ENCODE assay signal across 11 mouse cellular contexts in genomic region chr1:184262975-184263374, GRCm38 (mm10).
DNase-seq lines count a peak whose midpoint lies in the region; ATAC-seq and TF ChIP-seq lines count a peak whose summit lies in the region.
"Had no signal": no experiment of that assay in that cellular context is flagged by ENCODE, and none has a peak within 500 bp of the region (broad histone marks: within the 10 kb centered on the region; RNA-seq: fewer than 3 reads in every experiment).

No protein-coding gene starts in this region.

- H3K4me3 ChIP-seq in heart, embryonic 12.5 days, result no peak overlapping the region
- no peak overlapping the region for H3K4me3 ChIP-seq in spleen, adult 2 months (ENCODE audit: extremely low read depth, insufficient read depth, insufficient read length)
- H3K4me3 ChIP-seq in liver, postnatal 0 days (ENCODE audit: low read depth, low read length), result no peak overlapping the region
- no peak overlapping the region for H3K4me3 ChIP-seq in forebrain, embryonic 15.5 days
- H3K4me3 ChIP-seq: erythroblast, embryonic 14.5 days; liver, embryonic 13.5 days; neural tube, embryonic 13.5 days had no signal

- DNase-seq in heart, adult 11 months, result peak; percentile 72
- DNase-seq in spleen, adult 2 months (ENCODE audit: low read depth in 1 of 2, low spot score in 2 of 2), result peak in 1 of 2 experiments; percentile 44
- DNase-seq in spleen, postnatal 14 days (ENCODE audit: low spot score in 2 of 2), result no peak
- DNase-seq in liver, postnatal 0 days, result peak; percentile 27
- peak; percentile 65 for DNase-seq in thymus, postnatal 4 days
- no peak for DNase-seq in right cerebral cortex, adult 2 months (ENCODE audit: low spot score in 2 of 2)
- DNase-seq: liver, embryonic 13.5 days had no signal

- ATAC-seq in heart, embryonic 12.5 days (ENCODE audit: insufficient number of reproducible peaks, low FRiP score), result no peak
- ATAC-seq in liver, postnatal 0 days, result no peak
- no peak for ATAC-seq in forebrain, embryonic 15.5 days (replicated peaks)

- H3K36me3 ChIP-seq in heart, embryonic 12.5 days, result no peaks in the 10 kb centered on the region
- H3K36me3 ChIP-seq in spleen, adult 2 months (ENCODE audit: control insufficient read depth, insufficient read depth, low read length), result no peaks in the 10 kb centered on the region
- no peaks in the 10 kb centered on the region for H3K36me3 ChIP-seq in liver, postnatal 0 days (replicated peaks; ENCODE audit: insufficient read depth, low read length)
- H3K36me3 ChIP-seq in forebrain, embryonic 15.5 days, result no peaks in the 10 kb centered on the region
- H3K36me3 ChIP-seq: liver, embryonic 13.5 days; neural tube, embryonic 13.5 days had no signal

- H3K9ac ChIP-seq in heart, embryonic 12.5 days, result no peak overlapping the region
- H3K9ac ChIP-seq in liver, postnatal 0 days (replicated peaks), result no peak overlapping the region
- H3K9ac ChIP-seq in forebrain, embryonic 15.5 days (replicated peaks), result no peak overlapping the region
- H3K9ac ChIP-seq: liver, embryonic 13.5 days; neural tube, embryonic 13.5 days had no signal

- WGBS in heart, embryonic 12.5 days, result 48% methylated on average over 2 of the region's 2 CpGs
- WGBS in spleen, adult 2 months, result 64% methylated on average over 2 of the region's 2 CpGs
- WGBS in liver, postnatal 0 days (ENCODE audit: insufficient replicate concordance), result 47% methylated on average over 2 of the region's 2 CpGs
- WGBS in forebrain, embryonic 15.5 days, result 57% methylated on average over 2 of the region's 2 CpGs

- H3K27me3 ChIP-seq in heart, embryonic 12.5 days (replicated peaks), result 0 out of 2 replicates have a peak, but pooled peaks cover 3% of the 10 kb centered on the region
- no peaks in the 10 kb centered on the region for H3K27me3 ChIP-seq in spleen, adult 2 months (ENCODE audit: control insufficient read depth, insufficient read depth, low read length)
- peaks cover 3% of the 10 kb centered on the region; the same call in 1 of the 2 replicates for H3K27me3 ChIP-seq in liver, postnatal 0 days (ENCODE audit: insufficient read depth, low read length)
- no peaks in the 10 kb centered on the region for H3K27me3 ChIP-seq in forebrain, embryonic 15.5 days
- H3K27me3 ChIP-seq: liver, embryonic 13.5 days had no signal

- H3K4me1 ChIP-seq in heart, embryonic 12.5 days (replicated peaks), result no peaks in the 10 kb centered on the region
- peaks cover 9% of the 10 kb centered on the region; the same call in 1 of the 2 replicates for H3K4me1 ChIP-seq in spleen, adult 2 months (ENCODE audit: control insufficient read depth, insufficient read depth, insufficient read length)
- H3K4me1 ChIP-seq in liver, postnatal 0 days (ENCODE audit: insufficient read depth), result no peaks in the 10 kb centered on the region
- no peaks in the 10 kb centered on the region for H3K4me1 ChIP-seq in forebrain, embryonic 15.5 days
- H3K4me1 ChIP-seq: liver, embryonic 13.5 days had no signal

- peak; percentile 31; the same call in 1 of the 2 replicates for TF ChIP-seq CTCF in spleen, adult 2 months (IDR thresholded peaks at IDR 0.05; ENCODE audit: extremely low read depth, insufficient read depth, insufficient read length, insufficient replicate concordance)
- peak; percentile 63 for TF ChIP-seq CTCF in liver, postnatal 0 days (IDR thresholded peaks at IDR 0.05; ENCODE audit: low read depth)

- no peak for TF ChIP-seq POLR2A in spleen, adult 2 months (IDR thresholded peaks at IDR 0.05; ENCODE audit: low read depth, low read length)

- no peak overlapping the region for H3K27ac ChIP-seq in heart, embryonic 12.5 days (ENCODE audit: poor library complexity, severe bottlenecking)
- H3K27ac ChIP-seq in spleen, adult 2 months (ENCODE audit: insufficient read depth, low read length), result no peak overlapping the region
- H3K27ac ChIP-seq in liver, postnatal 0 days (ENCODE audit: low read depth), result no peak overlapping the region
- H3K27ac ChIP-seq in forebrain, embryonic 15.5 days (replicated peaks), result no peak overlapping the region
- H3K27ac ChIP-seq: liver, embryonic 13.5 days; neural tube, embryonic 13.5 days had no signal

- no peak for TF ChIP-seq EP300 in liver, postnatal 0 days (IDR thresholded peaks at IDR 0.05; ENCODE audit: low read depth)

- 0 out of 2 replicates have a peak, but pooled peaks cover 7% of the 10 kb centered on the region for H3K9me3 ChIP-seq in heart, embryonic 12.5 days (replicated peaks)
- no peaks in the 10 kb centered on the region for H3K9me3 ChIP-seq in liver, postnatal 0 days (ENCODE audit: low read length)
- no peaks in the 10 kb centered on the region for H3K9me3 ChIP-seq in forebrain, embryonic 15.5 days
- H3K9me3 ChIP-seq: liver, embryonic 13.5 days; neural tube, embryonic 13.5 days had no signal

- H3K4me2 ChIP-seq in heart, embryonic 12.5 days, result no peak overlapping the region
- no peak overlapping the region for H3K4me2 ChIP-seq in liver, postnatal 0 days (ENCODE audit: low read depth, low read length)
- H3K4me2 ChIP-seq in forebrain, embryonic 15.5 days (replicated peaks), result no peak overlapping the region
- H3K4me2 ChIP-seq: liver, embryonic 13.5 days; neural tube, embryonic 13.5 days had no signal

Comparison
In these comparisons a context has a peak if more than half of its experiments do, and no peak if none do; other contexts are left out.
1. DNase-seq: peak in heart, adult 11 months (single experiment), liver, postnatal 0 days (single experiment) and thymus, postnatal 4 days (single experiment); none in spleen, postnatal 14 days (0 of 2) and right cerebral cortex, adult 2 months (0 of 2).